Mouse (Mus musculus): ENCODE measurements at regions not wholly inside any gene's neighbourhood (a gene's known extent, or its start where the extent isn't known, plus 50 kb on each side); places are given as distances from the start of the nearest gene placed in this dataset.

GRCm38 (mm10) chr11:31735257-31735656, 63.6 kb upstream of the Bod1 start:
- ATAC-seq, result no peak

DNA sequence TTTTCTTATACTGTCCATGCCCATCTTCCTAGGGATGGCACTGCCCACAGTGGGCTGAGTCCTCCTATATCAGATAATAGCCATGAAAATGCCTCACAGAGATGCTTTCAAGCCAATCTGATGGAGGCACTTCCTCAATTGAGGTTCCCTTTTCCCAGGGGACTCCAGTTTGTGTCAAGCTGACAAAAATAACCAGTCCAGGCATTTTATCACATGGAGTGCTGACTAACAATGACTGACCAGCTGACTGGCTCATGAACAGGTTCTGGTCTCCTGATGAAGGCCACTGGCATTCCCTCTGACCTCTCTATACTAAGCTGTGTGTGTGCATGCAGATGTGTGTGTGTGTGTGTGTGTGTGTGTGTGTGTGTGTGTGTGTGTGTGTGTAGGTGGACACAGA, 64.4 kb upstream of the Bod1 start:
- TF ChIP-seq CTCF (IDR thresholded peaks at IDR 0.05), result no peak
- ATAC-seq (no peak), DNase-seq (ENCODE audit: low read depth, low spot score) (no peak)
- ChIA-PET CTCF (no interaction called here), POLR2A (interaction anchor here (0.6 kb wide), 1 partner anchor 369 kb away, joined by 3 read pairs; no protein-coding TSS in a partner anchor)
- in situ Hi-C loops (cut with MboI; ENCODE audit: low pct_unique_long_range_greater_than_20kb), result no loop called here
- no peaks in the 10 kb centered on the region for H3K27me3 ChIP-seq

More at GRCm38 (mm10) chr11:31735257-31735656, 63.6 kb upstream of the Bod1 start:
- DNase-seq (ENCODE audit: low read depth, low spot score), result no peak
- in situ Hi-C loops (cut with MboI; ENCODE audit: low pct_unique_long_range_greater_than_20kb), result no loop called here
- CTCF ChIA-PET, result interaction anchor here (1.5 kb wide), 1 partner anchor 9 kb away, joined by 5 read pairs; no protein-coding TSS in a partner anchor
- POLR2A ChIA-PET, result no interaction called here
- no peaks in the 10 kb centered on the region for H3K27me3 ChIP-seq
- no peak for TF ChIP-seq CTCF (IDR thresholded peaks at IDR 0.05)

DNA sequence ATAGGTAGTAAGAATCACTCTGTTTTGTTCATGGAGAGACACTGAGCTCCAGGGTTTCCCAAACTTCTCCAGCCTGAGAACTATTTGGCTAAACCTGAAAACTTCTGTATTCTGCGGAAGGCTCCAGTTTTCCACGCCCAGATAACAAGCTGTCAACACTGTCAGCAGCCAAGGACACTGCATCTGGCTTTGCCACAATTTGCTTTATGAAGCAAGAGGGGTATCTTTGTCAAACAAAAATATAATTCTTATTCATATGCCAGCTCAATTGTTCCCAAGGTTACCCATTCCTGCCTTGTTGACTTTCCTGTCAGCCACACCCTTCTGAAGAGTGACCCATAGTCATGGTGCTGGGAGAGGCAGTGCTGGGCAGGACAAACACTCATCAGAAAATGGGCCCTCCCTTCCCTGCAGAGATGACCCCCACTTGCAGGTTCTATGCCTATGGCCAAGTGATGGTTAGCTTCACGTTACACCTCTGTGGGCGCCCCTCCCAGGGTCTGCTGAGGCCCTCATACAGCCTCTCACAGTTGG, 64.9 kb upstream of the Bod1 start:
- TF ChIP-seq CTCF (IDR thresholded peaks at IDR 0.05), result no peak
- ATAC-seq, result no peak
- in situ Hi-C loops (cut with MboI; ENCODE audit: low pct_unique_long_range_greater_than_20kb), result no loop called here
- CTCF ChIA-PET, result interaction anchor here (1.5 kb wide), 1 partner anchor 11 kb away, joined by 4 read pairs; no protein-coding TSS in a partner anchor
- POLR2A ChIA-PET, result interaction anchor here (0.5 to 0.6 kb wide), 2 partner anchors 368 to 1472 kb away, joined by 3 read pairs; no protein-coding TSS in a partner anchor
- no peaks in the 10 kb centered on the region for H3K27me3 ChIP-seq
- no peak for DNase-seq (ENCODE audit: low read depth, low spot score)

- POLR2A ChIA-PET, result no interaction called here
These were observed 66.7 kb upstream of the Bod1 start for GRCm38 (mm10) chr11:31738148-31739021.

DNA sequence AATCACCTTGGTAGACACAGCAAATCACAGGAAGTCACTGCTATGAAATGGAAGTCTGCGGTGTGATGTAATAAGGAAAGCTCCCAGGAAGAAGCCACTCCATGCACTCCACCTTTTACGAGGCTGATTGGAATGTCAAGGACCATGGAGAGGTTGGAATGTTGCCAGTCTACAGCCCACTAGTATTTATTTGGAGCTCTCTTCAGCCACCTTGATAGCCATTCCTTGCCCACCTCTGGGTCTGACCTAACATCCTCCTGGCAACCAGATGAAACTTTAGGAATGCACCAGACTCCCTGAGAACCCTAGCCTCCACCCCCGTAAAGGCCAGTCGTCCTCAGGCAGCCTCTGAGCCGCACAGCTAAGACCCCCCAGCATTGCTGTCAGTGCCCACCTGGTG, 68.7 kb upstream of the Bod1 start:
- in situ Hi-C loops (cut with MboI; ENCODE audit: low pct_unique_long_range_greater_than_20kb), result no loop called here
- DNase-seq (ENCODE audit: low read depth, low spot score), result no peak
- no peaks in the 10 kb centered on the region for H3K27me3 ChIP-seq
- POLR2A ChIA-PET, result interaction anchor here (1.2 kb wide), 1 partner anchor 9 kb away, joined by 3 read pairs; no protein-coding TSS in a partner anchor
- CTCF ChIA-PET, result interaction anchor here (1.6 kb wide), 1 partner anchor 9 kb away, joined by 4 read pairs; no protein-coding TSS in a partner anchor
- ATAC-seq, result no peak
- no peak for TF ChIP-seq CTCF (IDR thresholded peaks at IDR 0.05)

More at GRCm38 (mm10) chr11:31738148-31739021, 66.7 kb upstream of the Bod1 start:
- CTCF ChIA-PET, result interaction anchor here (1.0 to 1.5 kb wide), 5 partner anchors 10 to 134 kb away, joined by 3 to 4 read pairs (median 3); partner anchors contain the start of gene Cpeb4
- in situ Hi-C loops (cut with MboI; ENCODE audit: low pct_unique_long_range_greater_than_20kb), result no loop called here
- no peak for ATAC-seq
- no peak for DNase-seq (ENCODE audit: low read depth, low spot score)
- H3K27me3 ChIP-seq, result no peaks in the 10 kb centered on the region
- TF ChIP-seq CTCF (IDR thresholded peaks at IDR 0.05), result no peak

DNA sequence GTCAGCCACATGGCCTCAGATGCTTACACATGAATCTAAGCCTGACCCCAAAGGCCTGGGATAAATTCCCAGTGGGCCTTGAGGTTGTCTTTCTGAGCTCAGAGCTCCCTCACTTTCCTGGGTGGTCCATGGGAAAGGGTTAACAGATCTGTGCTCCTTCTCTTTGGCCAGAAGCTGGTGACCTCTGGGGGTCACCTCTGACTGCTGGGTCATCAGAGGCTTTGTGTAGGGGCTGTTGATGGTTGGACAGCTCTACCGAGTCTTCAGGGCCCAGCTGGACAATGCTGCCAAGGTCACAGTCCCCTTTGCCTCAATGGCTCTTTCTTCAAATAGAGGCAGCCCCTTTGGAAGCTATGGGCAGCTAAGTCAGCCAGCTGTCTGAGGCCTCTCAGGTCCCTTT, 70.5 kb upstream of the Bod1 start:
- DNase-seq (ENCODE audit: low read depth, low spot score) (no peak), ATAC-seq (no peak)
- ChIA-PET POLR2A (no interaction called here), CTCF (no interaction called here)
- no peaks in the 10 kb centered on the region for H3K27me3 ChIP-seq
- no peak for TF ChIP-seq CTCF (IDR thresholded peaks at IDR 0.05)
- in situ Hi-C loops (cut with MboI; ENCODE audit: low pct_unique_long_range_greater_than_20kb), result no loop called here

GRCm38 (mm10) chr11:31744076-31744785, 72.5 kb upstream of the Bod1 start:
- no peak for TF ChIP-seq CTCF (IDR thresholded peaks at IDR 0.05)
- ChIA-PET POLR2A (interaction anchor here (0.6 kb wide), 1 partner anchor 67 kb away, joined by 5 read pairs; no protein-coding TSS in a partner anchor), CTCF (interaction anchor here (1.0 kb wide), 1 partner anchor 10 kb away, joined by 5 read pairs; no protein-coding TSS in a partner anchor)

DNA sequence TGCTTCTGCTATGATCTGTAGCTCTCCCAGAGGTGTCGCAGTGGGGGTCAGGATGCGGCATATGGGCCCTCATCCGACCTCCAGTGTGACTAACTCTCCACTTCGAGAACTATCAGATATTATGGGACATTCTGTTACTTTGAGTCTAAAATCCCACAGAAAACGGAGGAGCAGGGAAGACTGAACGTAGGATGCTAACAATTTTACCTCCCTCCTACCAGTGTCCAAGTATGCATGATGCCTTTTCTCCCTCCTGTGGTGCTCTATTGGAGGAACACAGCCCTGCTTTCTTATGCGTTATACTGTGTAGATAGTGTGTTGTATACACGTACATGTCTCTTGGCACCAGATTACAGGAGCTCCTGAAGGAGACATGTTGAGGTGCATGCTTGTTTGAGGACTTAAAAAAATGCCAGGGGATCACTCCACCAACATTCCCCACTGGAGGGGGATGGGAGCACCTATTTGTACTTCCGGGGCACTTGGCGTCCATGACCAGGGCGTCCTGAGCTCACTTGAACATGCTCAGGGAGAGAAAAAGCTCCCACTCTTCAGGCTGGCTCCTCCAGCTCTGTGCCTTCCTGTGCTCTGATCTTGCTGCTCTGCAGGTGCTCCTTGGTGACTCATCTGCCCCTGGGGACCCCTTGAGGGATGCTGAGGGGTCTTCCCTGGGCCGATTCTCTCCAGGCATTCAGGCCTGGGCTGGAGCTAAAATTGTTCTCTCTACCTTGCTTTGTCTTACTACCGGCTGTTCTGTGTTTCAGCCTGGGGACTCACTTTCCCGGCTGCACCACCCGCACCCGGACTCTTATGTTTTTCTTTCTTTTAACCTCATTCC, 73.6 kb upstream of the Bod1 start:
- in situ Hi-C loops (cut with MboI; ENCODE audit: low pct_unique_long_range_greater_than_20kb), result no loop called here
- H3K27me3 ChIP-seq, result no peaks in the 10 kb centered on the region
- DNase-seq (ENCODE audit: low read depth, low spot score) (no peak), ATAC-seq (no peak)
- POLR2A ChIA-PET, result interaction anchor here (0.6 to 1.3 kb wide), 2 partner anchors 9 to 66 kb away, joined by 3 to 5 read pairs; no protein-coding TSS in a partner anchor
- TF ChIP-seq CTCF (IDR thresholded peaks at IDR 0.05), result no peak
- CTCF ChIA-PET, result interaction anchor here (0.9 to 1.2 kb wide), 2 partner anchors 12 to 18 kb away, joined by 3 to 4 read pairs; no protein-coding TSS in a partner anchor

More at GRCm38 (mm10) chr11:31744076-31744785, 72.5 kb upstream of the Bod1 start:
- ATAC-seq (no peak), DNase-seq (ENCODE audit: low read depth, low spot score) (no peak)
- in situ Hi-C loops (cut with MboI; ENCODE audit: low pct_unique_long_range_greater_than_20kb), result no loop called here
- no peaks in the 10 kb centered on the region for H3K27me3 ChIP-seq

- CTCF ChIA-PET, result interaction anchor here (1.2 kb wide), 1 partner anchor 18 kb away, joined by 3 read pairs; no protein-coding TSS in a partner anchor
- POLR2A ChIA-PET, result interaction anchor here (1.3 kb wide), 1 partner anchor 8 kb away, joined by 3 read pairs; no protein-coding TSS in a partner anchor
- no peak for TF ChIP-seq CTCF (IDR thresholded peaks at IDR 0.05)
- ATAC-seq (no peak), DNase-seq (ENCODE audit: low read depth, low spot score) (no peak)
- in situ Hi-C loops (cut with MboI; ENCODE audit: low pct_unique_long_range_greater_than_20kb), result no loop called here
- no peaks in the 10 kb centered on the region for H3K27me3 ChIP-seq
These were observed 74.2 kb upstream of the Bod1 start for GRCm38 (mm10) chr11:31745866-31746248.

Measured in Patski (cell line).